Mouse (Mus musculus) frontal cortex, adult (tissue): ENCODE data around the gene Alkbh6.
A peak's percentile ranks its signal among the peaks of the same experiment; 100 is the strongest.

Experiments
- ATAC-seq: cut with Nextera tagmentation; 2 replicates; pipeline ENCODE4 v1.9.2; 2017; ENCODE audit warnings: mild to moderate bottlenecking, moderate library complexity, mixed read lengths; ENCODE audit not compliant: low TSS enrichment

The Alkbh6 gene

DNA sequence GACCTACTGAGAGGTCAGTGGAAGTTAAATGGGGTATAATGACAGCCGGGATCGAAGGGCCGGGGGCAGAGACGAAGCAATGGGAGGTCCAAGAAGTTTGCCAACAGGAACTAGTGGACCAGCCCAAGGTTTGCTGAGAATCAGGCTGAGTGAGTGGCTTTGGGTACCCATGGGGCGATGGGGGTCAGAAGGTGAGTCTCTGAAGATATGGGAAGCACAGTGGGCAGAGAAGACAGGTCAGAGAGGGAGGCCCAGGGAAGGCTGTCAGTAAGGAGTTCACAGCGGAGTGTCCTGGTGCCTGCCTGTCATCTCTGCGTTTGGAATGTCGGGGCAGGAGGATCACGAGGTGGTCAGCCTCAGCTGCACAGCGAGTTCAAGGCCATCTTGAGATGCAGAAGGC, 19.9 kb downstream of the Alkbh6 start:
- no peak for ATAC-seq

DNA sequence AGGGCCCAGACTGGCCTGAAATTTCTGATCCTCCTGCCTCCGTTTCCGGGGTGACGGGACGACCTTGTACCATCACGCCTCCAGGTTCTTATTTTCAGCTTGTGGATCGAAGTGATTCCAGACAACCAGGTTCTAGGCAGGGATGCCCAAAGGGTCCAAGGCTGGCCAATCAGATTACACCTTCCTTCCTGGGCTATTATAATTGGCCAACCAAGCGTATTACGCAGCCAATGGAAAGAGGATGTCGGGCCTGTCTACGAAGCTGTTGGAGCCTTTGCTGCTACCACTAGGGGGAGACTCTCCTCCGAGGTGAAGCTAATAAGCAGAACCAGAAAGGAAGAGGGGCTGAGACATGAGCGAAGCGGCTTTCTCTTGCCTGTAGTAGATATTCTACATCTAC, 23.4 kb downstream of the Alkbh6 start:
- peak; percentile 93 for ATAC-seq

DNA sequence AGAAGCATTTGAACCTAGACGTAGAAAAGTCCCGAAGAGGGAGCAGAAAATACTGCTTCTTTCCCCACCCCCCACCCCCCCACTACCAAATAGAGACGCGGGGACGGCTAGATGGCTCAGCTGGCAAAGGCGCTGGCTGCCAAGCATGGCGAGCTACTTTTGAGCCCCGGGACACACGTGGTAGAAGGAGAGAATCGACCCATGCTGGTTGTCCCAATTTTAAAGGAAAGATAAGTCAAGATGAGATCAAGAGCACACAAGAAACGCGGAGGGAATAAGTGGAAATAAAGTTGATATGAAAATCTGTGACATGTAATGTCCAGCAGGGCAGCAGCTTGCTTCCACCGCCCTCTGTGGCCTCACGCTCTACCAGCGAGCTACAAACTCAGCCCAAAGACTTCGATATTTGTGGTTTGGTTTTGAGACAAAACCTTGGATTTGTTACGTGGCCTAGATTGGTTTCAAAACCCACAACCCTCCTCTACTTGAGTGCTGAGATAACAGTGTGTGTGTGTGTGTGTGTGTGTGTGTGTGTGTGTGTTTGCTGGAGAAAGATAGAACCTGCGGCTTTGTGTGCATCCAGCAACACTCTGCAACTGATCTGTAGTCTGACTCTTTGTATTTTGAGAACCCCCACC, 24.2 kb downstream of the Alkbh6 start:
- no peak for ATAC-seq

DNA sequence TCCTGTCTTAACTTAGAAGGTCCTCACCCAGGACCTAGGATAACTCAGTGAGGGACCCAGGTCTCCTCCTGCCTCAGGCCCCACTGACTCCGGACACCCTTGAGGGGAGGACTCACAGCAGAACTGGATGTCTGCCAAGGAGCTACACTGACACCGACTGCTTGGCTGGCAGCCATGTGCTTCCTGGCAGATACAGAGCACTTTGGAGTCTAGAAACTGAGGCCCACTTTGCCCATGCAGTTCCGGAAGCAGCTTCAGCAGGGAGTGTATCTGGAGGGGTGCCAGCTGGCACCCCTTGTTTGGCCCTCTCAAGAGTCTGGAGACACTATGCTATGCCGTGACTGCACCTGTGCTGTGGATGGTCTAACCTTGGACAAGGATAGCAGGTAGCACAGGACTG, 24.9 kb downstream of the Alkbh6 start:
- no peak for ATAC-seq

DNA sequence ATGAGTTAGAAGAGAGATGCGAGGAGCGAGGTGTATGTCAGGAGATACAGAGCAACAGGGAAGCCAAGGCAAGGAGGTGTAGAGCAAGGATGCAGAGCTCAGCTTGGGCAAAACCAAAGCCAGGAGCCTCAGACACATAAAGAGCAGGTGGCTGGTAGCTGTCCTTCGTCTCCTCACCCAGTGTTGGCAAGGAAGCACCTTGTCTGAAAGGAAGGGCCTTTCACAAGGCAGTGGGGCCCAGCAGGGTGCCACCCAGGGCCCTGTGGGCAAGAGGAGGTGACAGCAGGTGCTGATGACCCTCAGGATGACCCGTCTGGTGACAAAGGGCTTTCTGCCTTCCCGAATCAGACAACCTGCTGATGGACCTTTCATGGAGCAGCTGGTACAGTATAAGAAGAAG, 26.0 kb downstream of the Alkbh6 start:
- no peak for ATAC-seq

DNA sequence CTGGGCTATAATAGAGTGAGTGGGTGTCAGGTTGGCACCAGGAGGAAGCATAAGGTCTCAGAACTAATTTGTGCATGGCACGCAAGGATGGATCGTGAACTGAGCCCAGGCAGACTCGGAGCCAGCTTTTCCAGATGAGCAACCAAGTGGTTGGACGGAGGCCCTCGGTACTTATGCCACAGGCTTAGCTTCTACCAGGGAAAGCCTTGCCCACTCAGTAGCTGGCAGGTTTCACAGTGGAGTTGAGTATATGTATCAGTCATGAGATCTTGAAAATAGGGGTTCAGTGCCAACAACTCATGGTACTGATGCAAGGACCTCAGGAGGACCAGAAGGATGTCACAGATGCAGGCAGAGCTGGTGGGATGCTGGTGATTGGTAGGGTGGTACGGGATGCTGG, 27.2 kb downstream of the Alkbh6 start:
- no peak for ATAC-seq

DNA sequence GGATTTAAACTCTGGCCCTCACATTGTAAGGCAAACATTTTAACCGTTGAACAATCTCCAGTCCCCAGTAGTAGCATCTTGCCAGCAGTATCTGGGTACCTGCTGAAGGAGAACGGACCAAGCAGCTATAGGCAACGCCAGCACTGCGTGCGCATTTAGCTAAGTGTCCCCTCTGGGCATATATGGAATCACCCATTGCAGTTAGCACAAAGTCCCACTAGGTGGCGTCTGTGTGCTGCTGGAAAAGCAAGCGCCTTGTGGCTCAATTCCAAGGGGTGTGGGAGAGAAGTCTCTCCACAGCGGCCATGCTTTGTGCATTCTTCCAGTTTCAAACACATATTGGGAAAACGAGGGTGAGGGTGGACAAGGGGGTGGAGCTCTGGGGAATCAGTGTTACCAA, 27.9 kb downstream of the Alkbh6 start:
- ATAC-seq = peak; percentile 13; the same call in 1 of the 2 replicates

DNA sequence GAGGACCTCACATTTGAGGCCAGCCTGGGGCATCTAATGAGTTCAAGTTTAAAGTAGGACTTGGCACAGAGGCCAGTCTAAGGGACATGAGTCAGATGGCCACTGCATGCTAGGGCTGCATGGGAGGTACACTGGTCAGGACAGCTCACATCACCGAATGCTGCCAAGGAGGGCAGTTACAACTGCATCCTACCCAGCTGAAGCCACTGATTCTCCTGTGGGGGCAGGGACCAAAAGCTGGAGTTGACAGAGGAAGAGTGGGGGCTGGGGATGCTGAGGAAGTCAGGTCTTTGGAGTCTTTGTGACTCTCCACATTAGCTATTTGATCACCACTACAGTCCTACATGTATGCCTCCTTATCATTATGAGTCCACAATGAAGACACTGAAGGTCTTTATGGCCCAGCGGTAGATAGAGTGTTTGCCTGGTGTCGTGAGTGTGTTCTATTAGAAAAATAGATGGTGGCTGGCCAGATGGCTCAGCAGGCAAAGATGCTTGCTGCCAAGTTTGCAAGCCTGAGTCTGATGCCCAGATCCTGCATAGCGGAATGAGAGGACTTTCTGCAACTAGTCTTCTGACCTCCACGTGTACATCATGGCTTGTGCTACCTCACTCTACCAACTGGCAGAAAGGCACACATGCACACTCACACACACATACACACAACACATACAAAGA, 31.1 kb downstream of the Alkbh6 start:
- ATAC-seq = no peak

DNA sequence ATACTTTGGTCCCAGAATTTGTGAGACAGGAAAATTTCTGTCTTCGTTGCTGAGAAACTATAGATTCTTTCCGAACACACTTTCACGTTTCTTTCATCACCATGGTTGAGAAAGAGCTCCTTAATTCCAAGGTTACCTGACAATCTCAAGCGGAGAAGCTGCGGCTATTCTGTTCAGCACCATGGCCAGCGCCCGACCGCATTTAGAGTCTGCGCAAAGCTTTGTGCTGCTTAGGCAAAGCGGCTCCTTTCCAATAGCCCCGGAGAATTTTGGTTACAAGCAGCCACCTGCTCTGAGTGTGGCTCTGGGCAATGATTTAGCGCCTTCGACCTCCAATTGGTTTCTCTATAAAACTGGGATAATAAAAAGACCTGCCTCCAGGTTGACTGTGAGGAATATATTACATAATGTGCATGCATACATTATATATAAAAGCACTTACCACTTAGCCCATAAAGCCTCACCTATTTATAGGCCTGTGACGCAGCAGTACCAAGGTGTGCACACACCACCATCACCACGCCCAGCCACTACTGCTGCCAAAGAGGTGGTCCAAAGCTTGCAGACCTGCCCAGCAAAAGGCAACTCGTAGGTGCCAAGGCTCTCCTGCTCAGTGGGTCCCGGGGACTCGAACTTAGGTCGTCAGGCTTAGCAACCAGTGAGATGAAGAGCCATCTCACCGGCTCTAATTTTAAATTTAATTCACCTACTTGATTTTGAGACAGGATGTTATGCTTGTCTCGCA, 38.3 kb downstream of the Alkbh6 start:
- no peak for ATAC-seq

DNA sequence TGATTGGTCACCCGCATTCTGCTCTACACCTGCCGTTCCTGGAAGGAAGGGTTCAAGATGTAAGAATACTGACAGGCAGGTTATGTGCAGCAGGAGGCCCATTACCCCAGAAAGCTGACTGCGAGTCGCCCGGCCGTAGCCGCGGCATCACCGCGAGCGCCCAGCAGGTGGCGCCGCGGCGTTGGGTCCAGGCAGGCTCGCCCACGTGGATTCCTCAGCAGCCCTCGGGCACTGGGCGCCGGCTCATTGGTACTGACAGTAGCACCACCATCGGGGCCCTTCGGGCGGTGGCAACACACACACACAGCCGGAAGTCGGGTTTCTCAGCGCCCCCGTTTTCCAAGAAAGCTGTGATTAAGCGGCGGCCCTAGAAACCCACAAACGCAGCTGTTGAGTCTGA, 39.3 kb downstream of the Alkbh6 start:
- ATAC-seq = peak; percentile 80

DNA sequence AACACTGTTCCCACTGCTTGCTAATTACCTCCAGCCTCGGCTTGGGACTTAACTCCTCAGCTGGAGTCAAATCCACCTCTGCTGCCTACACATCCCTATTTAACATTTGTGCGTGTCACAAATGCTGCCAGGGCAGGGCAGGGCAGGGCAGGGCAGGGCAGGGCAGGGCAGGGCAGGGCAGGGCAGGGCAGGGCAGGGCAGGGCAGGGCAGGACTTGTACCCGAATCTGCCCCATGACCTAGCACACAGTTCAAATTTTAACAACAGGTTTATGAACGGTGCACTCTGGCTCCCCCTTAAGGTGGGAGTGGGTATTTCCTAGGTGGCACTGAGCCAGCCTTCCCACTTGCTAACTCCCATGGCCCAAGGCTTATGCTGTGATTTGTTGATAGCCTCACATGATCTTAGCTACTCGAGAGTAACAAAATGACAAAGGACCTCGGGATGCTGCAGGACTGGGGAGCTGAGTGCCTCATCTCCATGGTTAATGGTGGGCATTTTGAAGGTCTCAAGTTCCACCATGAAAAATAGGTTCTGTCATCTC, 44.8 kb downstream of the Alkbh6 start:
- ATAC-seq = 0 out of 2 replicates have a peak, but pooled peaks have one; percentile 41

DNA sequence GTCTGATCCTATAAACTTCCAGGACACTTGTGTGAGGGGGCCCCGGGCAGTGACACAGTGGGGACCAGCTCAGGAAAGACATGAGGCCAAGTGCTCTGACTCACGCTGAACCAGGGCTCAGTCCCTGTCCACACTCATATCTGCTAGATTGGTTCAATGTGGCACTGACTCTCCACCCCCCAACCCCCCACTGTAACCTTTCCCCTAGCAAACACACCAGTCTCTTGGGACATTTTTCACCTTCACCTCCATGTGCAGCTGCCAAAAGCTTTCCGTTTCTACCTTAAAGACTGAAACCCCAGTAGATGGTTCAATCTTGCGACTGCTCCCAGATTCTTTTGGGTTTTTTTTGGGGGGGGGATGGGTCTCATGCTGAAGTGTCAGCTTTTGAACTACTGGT, 45.5 kb downstream of the Alkbh6 start:
- no peak for ATAC-seq

DNA sequence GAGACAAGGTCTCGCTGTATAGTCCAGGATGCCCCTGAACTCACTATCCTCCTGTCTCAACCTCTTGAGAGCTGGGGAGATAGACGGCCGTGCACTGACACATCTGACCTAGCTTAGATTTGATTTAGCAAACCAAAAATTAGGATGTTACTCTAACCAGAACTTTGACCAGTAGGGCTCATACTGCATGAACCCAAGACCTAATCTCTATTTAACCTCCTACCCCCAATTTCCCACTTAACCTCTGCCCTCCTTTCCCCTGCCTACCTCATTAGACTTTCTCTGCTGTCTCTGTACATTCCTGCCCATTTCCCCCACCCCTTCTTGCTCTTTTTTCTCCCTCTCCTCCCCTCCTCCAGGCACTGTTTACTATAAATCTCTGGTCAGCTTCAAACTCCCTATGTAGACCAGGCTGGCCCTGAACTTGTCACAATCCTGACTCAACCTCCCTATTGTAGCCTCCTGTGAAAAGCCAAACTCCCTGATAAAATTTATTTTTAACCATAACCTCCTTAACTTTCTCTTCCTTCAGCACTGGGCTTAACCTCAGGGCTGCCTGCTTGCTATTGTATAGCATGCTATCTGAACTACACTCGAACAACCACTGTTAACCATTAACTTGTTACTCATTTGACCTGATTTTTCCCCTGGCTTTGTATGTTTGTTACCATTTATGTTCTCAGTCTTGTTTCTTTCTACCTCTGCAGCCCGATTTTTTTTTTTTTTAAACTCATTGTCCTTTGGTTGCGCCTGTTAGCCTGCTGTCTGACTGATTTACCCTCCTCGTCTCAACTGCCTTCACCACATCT, 50.1 kb downstream of the Alkbh6 start:
- no peak for ATAC-seq

DNA sequence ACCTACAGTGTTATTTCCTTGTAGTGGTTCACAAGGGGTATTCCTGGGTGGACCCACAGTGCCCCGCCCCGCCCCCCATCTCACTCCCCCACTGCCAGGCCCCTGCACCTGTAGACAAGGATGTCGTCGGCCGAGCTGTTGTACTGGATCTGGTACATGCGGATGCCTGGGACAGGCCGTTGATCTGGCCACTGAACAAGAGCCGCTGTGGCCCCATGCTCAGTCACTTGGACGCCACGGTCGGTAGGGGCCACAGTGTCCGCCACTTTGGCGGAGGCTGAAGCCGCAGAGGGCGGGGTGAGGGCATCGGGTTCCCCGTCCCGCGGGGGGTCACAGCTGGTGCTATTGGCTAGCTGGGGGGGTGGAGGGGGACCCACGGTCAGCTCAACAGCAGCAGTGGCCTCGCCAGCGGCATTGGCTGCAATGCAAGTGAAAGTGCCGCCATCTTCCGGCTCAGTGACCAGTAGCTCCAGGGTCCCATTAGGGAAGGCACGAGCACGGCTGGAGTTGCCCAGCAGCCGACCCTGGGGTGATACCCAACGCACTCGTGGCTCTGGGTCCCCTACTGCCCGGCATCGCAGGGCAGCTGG, 50.9 kb downstream of the Alkbh6 start:
- no peak for ATAC-seq

DNA sequence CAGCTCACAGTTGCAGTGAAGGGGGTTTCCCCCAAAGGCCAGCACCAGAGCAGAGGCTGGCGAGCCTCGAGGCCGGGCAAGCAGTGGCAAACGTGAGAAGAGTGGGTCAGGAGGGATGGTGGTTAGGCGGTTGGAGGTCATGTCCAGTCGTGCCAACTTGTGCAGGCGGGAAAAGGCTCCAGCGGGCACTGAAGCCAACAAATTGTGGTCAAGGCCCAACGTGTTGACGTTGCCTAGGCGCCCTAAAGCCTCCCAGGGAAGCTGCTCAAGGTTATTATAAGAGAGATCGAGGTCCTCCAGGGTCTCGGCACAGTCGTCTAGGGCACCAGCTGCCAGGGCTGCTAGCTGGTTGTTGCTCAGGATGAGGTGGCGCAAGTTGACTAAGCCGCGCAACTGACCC, 51.5 kb downstream of the Alkbh6 start:
- ATAC-seq = no peak

DNA sequence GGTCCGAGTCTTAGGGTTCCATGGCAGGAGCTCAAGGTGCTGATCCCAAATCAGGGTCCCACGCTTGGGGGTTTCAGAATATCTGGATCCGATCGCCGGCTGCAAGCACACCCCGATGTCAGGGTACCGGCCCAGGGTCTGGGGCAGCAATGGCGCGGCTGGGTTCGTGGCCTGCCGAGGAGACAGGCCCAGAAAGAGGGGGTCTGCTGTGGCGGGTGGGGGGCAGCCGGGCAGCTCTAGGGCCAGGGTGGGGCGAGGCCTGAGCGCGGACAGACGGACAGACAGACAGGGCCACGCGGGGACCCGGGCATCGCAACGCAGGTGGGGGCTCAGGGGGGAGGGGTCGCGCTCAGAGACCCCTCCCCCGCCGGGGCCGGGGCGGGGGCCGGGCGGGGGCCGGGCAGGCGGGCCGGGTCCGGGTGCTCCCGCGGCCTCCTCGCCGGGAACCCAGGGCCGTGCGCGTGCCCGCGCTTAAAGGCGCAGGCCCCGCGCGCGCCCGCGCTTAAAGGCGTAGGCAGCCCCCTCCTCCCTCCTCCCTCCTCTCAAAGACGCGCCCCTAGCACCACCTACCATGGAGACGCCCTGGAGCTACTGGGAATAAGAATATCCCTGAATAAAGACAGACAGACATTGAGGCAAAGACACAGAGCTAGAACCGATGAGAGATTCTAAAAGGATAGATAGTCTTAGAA, 54.3 kb downstream of the Alkbh6 start, which contains the start of gene Lrfn3:
TSS of gene Lrfn3 (minus strand) at position 121 of the 692 bp plus-strand sequence.
- peak; percentile 89 for ATAC-seq

DNA sequence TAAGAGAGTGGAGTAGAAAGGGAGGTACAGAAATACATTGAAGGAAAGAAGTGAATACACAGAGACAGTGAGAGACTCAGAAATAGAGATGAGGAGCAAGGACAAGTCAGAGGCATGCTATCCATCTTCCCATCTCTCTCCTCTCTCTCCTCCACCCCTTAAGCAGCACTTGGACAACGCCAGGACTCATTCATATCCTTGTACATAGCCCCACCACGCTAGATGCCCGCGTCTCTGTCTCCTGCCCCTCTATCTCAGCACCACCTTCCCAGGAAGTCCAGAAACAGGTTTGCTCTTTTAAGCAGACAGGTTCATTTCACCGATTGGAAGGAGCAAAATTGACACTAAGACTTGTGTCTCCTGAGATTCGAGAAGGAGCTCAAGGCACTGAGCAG, 54.8 kb downstream of the Alkbh6 start:
- no peak for ATAC-seq
